Mouse (Mus musculus): ENCODE results near the gene Otulinl.

DNA sequence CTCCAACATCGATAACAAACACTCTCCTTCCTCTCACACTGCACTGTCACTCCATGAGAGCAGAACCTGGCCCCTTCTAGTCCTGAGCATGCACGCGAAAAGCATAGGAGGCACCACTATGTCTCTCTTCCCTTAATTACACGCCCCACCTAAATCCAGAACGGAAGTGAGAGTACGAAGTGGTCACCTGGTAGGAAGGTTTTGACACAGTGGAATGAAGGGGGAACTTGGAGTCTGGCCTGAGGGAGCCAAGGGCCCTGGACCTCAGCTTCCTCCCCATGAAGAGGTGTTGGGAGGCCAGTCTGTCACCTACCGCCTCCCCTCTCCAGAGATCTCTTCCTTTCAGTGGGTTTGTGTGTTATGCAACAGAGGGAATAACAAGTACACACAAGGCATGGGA, 6.3 kb downstream of the Otulinl start:
- no peak for TF ChIP-seq ZMIZ1 (IDR thresholded peaks at IDR 0.05; ENCODE audit: low read depth, low read length)
- TF ChIP-seq CTCF (conservative IDR thresholded peaks at IDR 0.05 in 1 of 2, IDR thresholded peaks at IDR 0.05 in 1 of 2; ENCODE audit: low read depth in 2 of 2, low read length in 2 of 2), result no peak
- no peak for TF ChIP-seq SIN3A (IDR thresholded peaks at IDR 0.05; ENCODE audit: low read length)
- TF ChIP-seq POLR2A (IDR thresholded peaks at IDR 0.05; ENCODE audit: low read depth, low read length), result no peak
- no peak for TF ChIP-seq MAZ (IDR thresholded peaks at IDR 0.05; ENCODE audit: low read depth, low read length)
- no peak for TF ChIP-seq MAFK (IDR thresholded peaks at IDR 0.05; ENCODE audit: insufficient replicate concordance, low read length)
- no peak for TF ChIP-seq EP300 (IDR thresholded peaks at IDR 0.05; ENCODE audit: low read length)
- TF ChIP-seq CHD2 (IDR thresholded peaks at IDR 0.05; ENCODE audit: low read length), result no peak
- no peak for TF ChIP-seq MXI1 (IDR thresholded peaks at IDR 0.05; ENCODE audit: low read depth, low read length)
- no peak for TF ChIP-seq HCFC1 (IDR thresholded peaks at IDR 0.05; ENCODE audit: low read depth, low read length)
- no peak for TF ChIP-seq MYC (IDR thresholded peaks at IDR 0.05; ENCODE audit: low read depth, low read length)
